Mouse (Mus musculus) neural tube, embryonic 14.5 days (tissue): ENCODE results near the gene Jade2. TPM values are rescaled to one million over a fixed set of nuclear protein-coding genes. Genes with fewer than 3 reads are reported as not detected.
"Not testable (repeated sequence)": the region's sequence is repeated elsewhere in the genome, so short reads cannot be mapped to it uniquely, and the experiment has no call there.

ENCODE experiments used
- ATAC-seq: fragments of 200-750 bp; cut with Nextera tagmentation; 2 replicates; pipeline ENCODE4 v1.8.0; 2017; ENCODE audit warnings: low read depth, mild to moderate bottlenecking, moderate TSS enrichment, moderate library complexity
- H3K27ac ChIP-seq: fragments of 300-500 bp; sonication (generic); 2 replicates; pipeline ENCODE4 v1.5.1; 2014; ENCODE audit warnings: low read depth, mild to moderate bottlenecking, control low read depth, low read length, moderate library complexity, mixed read lengths
- H3K27me3 ChIP-seq: fragments of 300-500 bp; sonication (generic); 2 replicates; pipeline ENCODE4 v1.6.1; 2014; ENCODE audit warnings: low read length; ENCODE audit not compliant: control insufficient read depth, insufficient read depth
- H3K36me3 ChIP-seq: fragments of 300-500 bp; sonication (generic); 2 replicates; pipeline ENCODE4 v1.6.1; 2014; ENCODE audit warnings: low read length, mixed read lengths; ENCODE audit not compliant: control insufficient read depth, insufficient read depth
- H3K4me1 ChIP-seq: fragments of 300-500 bp; sonication (generic); 2 replicates; pipeline ENCODE4 v1.6.1; 2014; ENCODE audit warnings: low read length; ENCODE audit not compliant: control insufficient read depth, insufficient read depth
- H3K4me2 ChIP-seq: fragments of 300-500 bp; sonication (generic); 2 replicates; pipeline ENCODE4 v1.6.1; 2014; ENCODE audit warnings: mild to moderate bottlenecking, low read depth, low read length, control low read depth
- H3K4me3 ChIP-seq: fragments of 300-500 bp; sonication (generic); 2 replicates; pipeline ENCODE4 v1.5.1; 2014; ENCODE audit warnings: low read depth, low read length, control low read depth, mixed read lengths
- H3K9ac ChIP-seq: fragments of 300-500 bp; sonication (generic); replicated peaks from 2 replicates; pipeline ENCODE4 v1.6.1; 2014; ENCODE audit warnings: low read depth, mild to moderate bottlenecking, control low read depth, low read length, mixed read lengths
- H3K9me3 ChIP-seq: fragments of 300-500 bp; sonication (generic); 2 replicates; pipeline ENCODE4 v1.6.1; 2016; ENCODE audit warnings: low read length; ENCODE audit not compliant: control insufficient read depth
- WGBS: fragments of 180-500 bp; shearing (Covaris S2); extraction: QIAGEN DNeasy Blood & Tissue Kit; methylation state at CpG from one replicate; pipeline ENCODE4 v1.1.7; 2014; 5-methylcytosine and 5-hydroxymethylcytosine counted together
- polyA plus RNA-seq: library from polyadenylated mRNA; unstranded; fragments of >200 nt; fragmentation: Nextera tagmentation; extraction: Ambion mirVana; gene quantifications from 2 replicates; pipeline ENCODE4 v1.2.1, GENCODE M21; 2014

The Jade2 gene
- polyA plus RNA-seq, 1 experiment from 2014 or later: 0.52 TPM

DNA sequence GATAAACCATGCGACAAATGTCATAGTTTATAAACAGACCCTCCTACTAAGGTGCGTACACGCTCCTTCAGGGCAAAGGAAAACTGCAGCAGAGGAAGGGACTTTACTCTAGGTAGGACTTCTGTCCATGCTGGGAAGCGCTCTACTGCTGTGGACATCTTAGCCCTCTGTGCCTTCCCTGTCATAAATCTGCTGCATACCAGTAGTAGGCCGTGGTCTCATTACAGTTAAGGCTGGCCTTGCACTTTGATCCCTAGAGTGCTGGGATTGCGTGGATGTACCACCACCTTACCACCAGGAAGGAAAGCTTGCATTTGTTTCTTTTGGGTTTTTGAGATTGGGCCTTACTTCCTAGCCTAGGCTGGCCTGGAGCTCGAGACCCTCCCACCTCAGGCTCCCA is 66.8 kb downstream of the Jade2 start:
- H3K4me2 ChIP-seq: no peak overlapping the region
- no peak overlapping the region for H3K27ac ChIP-seq
- no peaks in the 10 kb centered on the region for H3K27me3 ChIP-seq
- ATAC-seq: no peak
- H3K4me1 ChIP-seq: no peaks in the 10 kb centered on the region
- H3K9me3 ChIP-seq: no peaks in the 10 kb centered on the region
- no peak overlapping the region for H3K4me3 ChIP-seq
- H3K9ac ChIP-seq: no peak overlapping the region
- 93% methylated on average over 7 of the region's 7 CpGs for WGBS
- peaks cover 20% of the 10 kb centered on the region for H3K36me3 ChIP-seq

DNA sequence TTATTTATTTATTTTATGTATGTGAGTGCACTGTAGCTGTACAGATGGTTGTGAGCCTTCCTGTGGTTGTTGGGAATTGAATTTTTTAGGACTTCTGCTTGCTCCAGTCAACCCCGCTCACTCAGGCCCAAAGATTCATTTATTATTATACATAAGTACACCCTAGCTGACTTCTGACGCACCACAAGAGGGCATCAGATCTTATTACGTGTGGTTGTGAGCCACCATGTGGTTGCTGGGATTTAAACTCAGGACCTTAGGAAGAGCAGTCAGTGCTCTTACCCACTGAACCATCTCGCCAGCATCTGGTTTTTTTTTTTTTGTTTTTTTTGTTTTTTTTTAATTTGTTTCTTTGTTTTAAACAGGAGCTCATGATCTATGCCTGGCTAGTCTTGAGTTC is 67.7 kb downstream of the Jade2 start:
- H3K4me1 ChIP-seq, H3K4me3 ChIP-seq, H3K27ac ChIP-seq, H3K9ac ChIP-seq, H3K4me2 ChIP-seq, H3K27me3 ChIP-seq, H3K9me3 ChIP-seq, ATAC-seq: not testable (repeated sequence)
- H3K36me3 ChIP-seq: peaks cover 20% of the 10 kb centered on the region
- WGBS: 84% methylated on average over 4 of the region's 4 CpGs

DNA sequence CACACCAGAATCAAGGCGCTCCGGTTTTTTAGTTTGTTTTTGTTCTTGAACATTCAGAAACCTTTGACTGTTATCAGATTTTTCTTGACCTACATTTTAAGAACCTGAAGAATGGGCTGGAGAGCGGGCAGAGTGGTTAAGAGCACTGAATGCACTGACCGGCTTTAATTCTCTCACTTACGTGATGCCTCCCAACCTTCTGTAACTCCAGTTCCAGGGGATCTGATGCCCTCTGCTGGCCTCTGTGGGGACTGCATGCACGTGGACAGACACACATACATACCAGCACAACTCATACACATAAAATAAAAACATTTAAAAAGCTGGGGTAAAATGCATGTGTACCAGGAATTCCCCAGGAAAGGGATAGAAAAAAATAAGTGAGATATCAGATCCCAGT is 71.5 kb downstream of the Jade2 start:
- Histone ChIP-seq H3K27me3 (no peaks in the 10 kb centered on the region), H3K27ac (no peak overlapping the region), H3K4me1 (no peaks in the 10 kb centered on the region), H3K4me2 (no peak overlapping the region), H3K4me3 (no peak overlapping the region), H3K9me3 (no peaks in the 10 kb centered on the region), H3K9ac (no peak overlapping the region), H3K36me3 (peaks cover 31% of the 10 kb centered on the region)
- WGBS: 93% methylated on average over 6 of the region's 6 CpGs
- no peak for ATAC-seq

DNA sequence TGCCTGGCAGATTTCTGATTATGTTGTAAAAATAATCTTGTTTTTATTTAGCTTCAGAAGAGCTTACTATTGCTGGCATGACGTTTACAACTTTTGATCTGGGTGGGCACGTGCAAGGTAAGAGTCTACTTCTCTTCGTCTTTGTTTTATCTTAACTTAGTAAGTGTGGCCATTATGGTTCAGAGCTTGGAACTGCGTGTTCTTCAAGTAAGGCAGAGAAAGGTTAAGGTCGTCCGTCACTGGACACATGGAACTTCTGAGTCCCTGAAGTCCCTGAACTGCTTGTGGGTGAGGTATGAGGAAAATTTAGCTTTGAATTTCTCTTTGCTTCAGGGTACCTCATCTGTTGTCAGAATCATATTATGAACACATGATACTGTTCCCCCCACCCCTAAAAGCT is 74.7 kb downstream of the Jade2 start:
- H3K9me3 ChIP-seq: no peaks in the 10 kb centered on the region
- 93% methylated on average over 6 of the region's 6 CpGs for WGBS
- no peaks in the 10 kb centered on the region for H3K4me1 ChIP-seq
- no peak overlapping the region for H3K9ac ChIP-seq
- no peaks in the 10 kb centered on the region for H3K27me3 ChIP-seq
- H3K27ac ChIP-seq: no peak overlapping the region
- no peak overlapping the region for H3K4me3 ChIP-seq
- H3K4me2 ChIP-seq: no peak overlapping the region
- ATAC-seq: no peak
- peaks cover 29% of the 10 kb centered on the region; the same call in 1 of the 2 replicates for H3K36me3 ChIP-seq

DNA sequence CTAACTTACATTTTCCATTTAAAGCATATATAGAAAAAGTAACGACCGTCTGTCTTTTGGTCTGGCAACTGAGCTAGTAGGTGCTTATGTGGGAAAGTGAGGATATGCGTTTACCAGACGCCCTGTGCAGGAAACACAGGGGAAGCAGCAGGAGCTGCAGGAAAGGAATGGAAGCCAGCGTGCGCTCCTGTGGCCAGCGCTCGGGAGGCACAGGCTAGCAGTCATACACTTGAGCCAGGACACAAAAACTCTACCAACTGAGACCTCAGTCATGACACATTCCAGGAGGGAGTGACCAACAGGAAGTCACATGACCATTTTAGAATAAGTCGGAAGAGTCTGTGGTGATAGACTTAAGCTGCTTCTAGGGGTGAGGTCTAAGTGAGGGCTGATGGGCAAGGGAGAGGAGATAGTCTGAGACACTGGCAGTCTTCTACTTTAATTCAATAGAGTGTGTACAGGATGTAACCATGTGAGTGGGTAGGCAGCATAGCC is 76.6 kb downstream of the Jade2 start:
- peaks cover 29% of the 10 kb centered on the region; the same call in 1 of the 2 replicates for H3K36me3 ChIP-seq

GRCm38 (mm10) chr11:51777478-51777877 is 80.0 kb downstream of the Jade2 start:
- 95% methylated on average over 5 of the region's 5 CpGs for WGBS
- H3K9me3 ChIP-seq: no peaks in the 10 kb centered on the region
- H3K27ac ChIP-seq: no peak overlapping the region
- no peak for ATAC-seq
- no peak overlapping the region for H3K9ac ChIP-seq
- H3K36me3 ChIP-seq: peaks cover 16% of the 10 kb centered on the region; the same call in 1 of the 2 replicates
- no peak overlapping the region for H3K4me2 ChIP-seq
- no peak overlapping the region for H3K4me3 ChIP-seq
- no peaks in the 10 kb centered on the region for H3K27me3 ChIP-seq
- no peaks in the 10 kb centered on the region for H3K4me1 ChIP-seq

More for the DNA sequence above, 76.6 kb downstream of the Jade2 start:
- Histone ChIP-seq H3K4me2 (no peak overlapping the region), H3K4me1 (no peaks in the 10 kb centered on the region), H3K9ac (no peak overlapping the region), H3K4me3 (no peak overlapping the region), H3K9me3 (no peaks in the 10 kb centered on the region), H3K27ac (no peak overlapping the region), H3K27me3 (no peaks in the 10 kb centered on the region)
- 93% methylated on average over 9 of the region's 9 CpGs for WGBS
- ATAC-seq: no peak

DNA sequence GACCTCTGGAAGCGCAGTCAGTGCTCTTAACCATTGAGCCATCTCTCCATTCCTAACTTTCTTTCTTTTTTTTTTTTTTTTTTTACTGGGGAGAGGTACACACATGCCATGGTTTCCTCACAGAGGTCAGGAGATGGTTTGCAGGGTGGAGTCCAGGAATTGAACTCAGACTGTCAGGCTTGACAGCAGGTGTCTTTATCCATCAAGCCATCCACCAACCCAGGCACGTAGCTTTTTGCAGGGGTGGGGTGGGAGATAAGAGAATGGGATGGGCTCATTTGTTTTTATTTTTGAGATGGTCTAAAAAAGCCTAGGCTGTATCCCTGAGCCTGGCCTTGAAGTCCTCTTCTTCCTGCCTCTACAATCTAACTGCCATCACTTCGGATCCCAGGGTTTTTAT is 81.9 kb downstream of the Jade2 start:
- H3K9me3 ChIP-seq: no peaks in the 10 kb centered on the region
- H3K4me1 ChIP-seq: no peaks in the 10 kb centered on the region
- WGBS: 98% methylated on average over 3 of the region's 3 CpGs
- no peaks in the 10 kb centered on the region for H3K27me3 ChIP-seq
- no peak for ATAC-seq
- H3K36me3 ChIP-seq: peaks cover 7% of the 10 kb centered on the region; the same call in 1 of the 2 replicates
- no peak overlapping the region for H3K4me3 ChIP-seq
- no peak overlapping the region for H3K4me2 ChIP-seq
- H3K27ac ChIP-seq: no peak overlapping the region
- H3K9ac ChIP-seq: no peak overlapping the region

- no peak overlapping the region for H3K27ac ChIP-seq
- peaks cover 7% of the 10 kb centered on the region; the same call in 1 of the 2 replicates for H3K4me1 ChIP-seq
- H3K9ac ChIP-seq: no peak overlapping the region
- 79% methylated on average over 5 of the region's 5 CpGs for WGBS
- no peaks in the 10 kb centered on the region for H3K36me3 ChIP-seq
- no peak overlapping the region for H3K4me3 ChIP-seq
- no peak for ATAC-seq
- H3K9me3 ChIP-seq: no peaks in the 10 kb centered on the region
- no peaks in the 10 kb centered on the region for H3K27me3 ChIP-seq
- no peak overlapping the region for H3K4me2 ChIP-seq
Observed at GRCm38 (mm10) chr11:51768296-51768695, 89.2 kb downstream of the Jade2 start.

GRCm38 (mm10) chr11:51767579-51768220 is 89.8 kb downstream of the Jade2 start:
- Histone ChIP-seq H3K9ac (no peak overlapping the region), H3K27me3 (no peaks in the 10 kb centered on the region), H3K9me3 (no peaks in the 10 kb centered on the region), H3K36me3 (no peaks in the 10 kb centered on the region), H3K4me2 (no peak overlapping the region), H3K27ac (no peak overlapping the region), H3K4me1 (peaks cover 12% of the 10 kb centered on the region; the same call in 1 of the 2 replicates), H3K4me3 (no peak overlapping the region)
- WGBS: 86% methylated on average over 8 of the region's 8 CpGs
- ATAC-seq: no peak
